Mouse (Mus musculus) thymus, postnatal 25 days (tissue): Measurements from ENCODE around the gene Sh3bgr.
A peak's percentile ranks its signal among the peaks of the same experiment; 100 is the strongest.

Experiments used
- DNase-seq: peaks from one replicate; pipeline ENCODE4 v3.0.0; 2022

The Sh3bgr gene

DNA sequence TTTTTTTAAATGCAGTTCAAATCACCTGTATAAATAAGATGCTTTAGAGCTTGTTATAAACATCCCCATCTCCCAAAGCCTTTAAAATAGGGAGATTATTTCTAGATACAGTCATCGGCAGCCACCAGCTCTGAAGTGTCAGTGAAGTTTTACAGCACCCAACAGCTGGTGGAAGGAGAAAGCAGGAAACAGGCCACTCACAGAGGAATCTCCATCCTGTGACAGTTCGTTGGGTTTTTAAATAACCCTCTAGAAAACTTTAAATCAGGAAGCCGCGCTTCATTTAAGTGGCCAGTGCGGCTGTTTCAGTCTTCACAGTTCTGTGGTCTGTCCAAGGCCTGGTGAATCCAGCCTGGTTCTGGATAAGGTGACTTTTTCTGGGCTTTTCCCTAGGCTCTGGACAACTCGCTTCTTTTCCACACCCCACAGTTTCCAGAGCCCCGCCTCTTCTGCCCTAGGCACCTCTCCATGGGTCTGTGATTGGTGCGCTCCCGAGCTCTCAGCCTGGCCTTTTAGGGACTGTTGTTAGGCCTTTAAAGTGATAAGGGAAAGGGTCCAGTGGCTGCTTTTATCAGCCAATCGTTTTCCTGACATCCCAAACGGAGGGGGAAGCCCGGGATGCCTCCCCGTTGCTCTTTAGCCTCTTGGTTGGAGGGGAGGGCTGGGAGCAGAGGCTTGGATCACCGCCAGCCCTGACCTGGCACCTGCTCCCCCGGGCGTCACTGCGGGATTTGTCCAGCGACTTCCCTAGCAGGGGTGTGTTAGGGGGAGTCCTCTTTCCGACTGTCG lies at the start of gene Sh3bgr:
Gene Sh3bgr, plus strand, starts transcription at position 538 of the 789 bp plus-strand sequence.
- no peak for DNase-seq

DNA sequence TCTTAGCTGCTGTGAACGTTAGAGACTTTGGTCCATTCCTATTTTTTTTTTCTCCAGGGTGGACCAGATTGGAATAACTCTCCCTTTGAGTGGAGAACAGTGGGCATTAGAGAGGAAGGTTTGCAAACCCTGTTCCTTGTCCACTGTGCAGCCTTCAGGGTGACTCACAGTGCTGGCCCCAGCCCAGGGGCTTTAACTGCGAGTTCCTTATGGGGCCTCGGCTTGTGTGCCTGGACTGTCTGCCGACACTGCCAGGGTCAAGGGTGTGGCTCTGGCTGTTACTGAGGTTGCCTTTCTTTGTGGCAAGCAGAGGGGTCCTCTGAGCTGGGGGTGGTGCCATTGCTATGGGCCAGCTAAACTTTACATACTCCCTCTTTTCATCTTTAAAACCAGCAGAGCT lies 49.3 kb upstream of the Sh3bgr start:
- DNase-seq, result no peak

DNA sequence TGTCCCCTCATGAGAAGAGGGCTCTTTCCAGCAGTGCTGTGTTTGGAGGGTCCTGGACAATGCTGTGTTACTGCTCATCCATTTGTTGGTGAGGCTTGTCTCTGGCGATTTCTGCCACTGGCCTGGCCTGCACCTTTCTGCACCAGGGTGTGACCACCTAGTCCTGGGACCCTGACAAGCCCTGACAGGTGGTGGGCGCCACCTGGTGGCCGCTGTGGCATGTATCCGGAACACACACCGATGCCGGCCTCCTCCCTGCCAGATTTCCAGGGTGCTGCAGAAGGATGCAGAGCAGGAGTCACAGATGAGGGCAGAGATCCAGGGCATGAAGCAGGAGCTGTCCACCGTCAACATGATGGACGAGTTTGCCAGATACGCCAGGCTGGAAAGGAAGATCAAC lies 48.7 kb upstream of the Sh3bgr start:
- peak; percentile 72 for DNase-seq

DNA sequence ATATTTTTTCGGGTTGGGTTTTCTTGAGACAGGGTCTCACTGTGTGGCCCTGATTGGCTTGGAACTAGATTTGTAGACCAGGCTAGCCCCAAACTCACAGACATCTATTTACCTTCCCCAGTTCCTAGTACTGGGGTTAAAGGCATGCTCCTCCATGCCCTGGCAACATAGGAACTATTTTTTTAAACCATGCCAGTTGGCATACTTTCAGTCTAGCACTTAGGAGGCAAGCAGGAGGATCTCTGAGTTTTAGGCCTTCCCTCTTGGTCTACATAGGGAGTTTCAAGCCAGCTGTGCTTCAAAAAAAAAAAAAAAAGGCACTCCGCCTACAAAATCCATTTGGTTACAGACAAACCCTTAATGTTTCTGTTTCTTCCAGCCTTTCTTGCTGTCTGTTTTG lies 45.8 kb upstream of the Sh3bgr start:
- no peak for DNase-seq

GRCm38 (mm10) chr16:96156019-96156418 lies 44.2 kb upstream of the Sh3bgr start:
- no peak for DNase-seq

GRCm38 (mm10) chr16:96157171-96157570 lies 43.1 kb upstream of the Sh3bgr start:
- no peak for DNase-seq

DNA sequence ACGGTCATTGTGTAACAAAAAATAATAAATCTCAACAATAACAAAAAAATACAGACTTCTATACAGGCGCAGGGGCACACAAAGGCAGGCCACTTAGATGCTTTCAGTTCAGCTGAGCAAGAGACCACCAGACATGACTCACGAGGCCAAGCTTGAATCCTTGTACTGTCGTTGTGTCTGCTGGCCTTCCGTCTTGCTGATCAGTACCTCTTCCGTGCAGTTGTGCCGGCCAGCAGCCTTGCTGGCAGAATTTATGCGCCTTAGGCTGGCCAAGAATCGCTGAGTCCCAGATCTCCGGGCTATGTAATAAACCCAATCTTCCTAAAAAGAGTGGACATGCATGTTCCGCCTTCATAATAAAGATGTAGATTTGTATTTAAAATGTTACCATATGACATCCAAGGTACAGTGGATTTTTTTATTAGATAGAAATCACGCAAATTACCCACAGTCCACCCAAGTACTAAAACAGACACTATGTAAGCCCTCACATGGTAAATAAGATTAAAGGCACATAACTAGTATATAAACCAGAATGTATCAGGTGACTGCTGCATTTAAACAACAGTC lies 41.7 kb upstream of the Sh3bgr start:
- DNase-seq, result no peak

DNA sequence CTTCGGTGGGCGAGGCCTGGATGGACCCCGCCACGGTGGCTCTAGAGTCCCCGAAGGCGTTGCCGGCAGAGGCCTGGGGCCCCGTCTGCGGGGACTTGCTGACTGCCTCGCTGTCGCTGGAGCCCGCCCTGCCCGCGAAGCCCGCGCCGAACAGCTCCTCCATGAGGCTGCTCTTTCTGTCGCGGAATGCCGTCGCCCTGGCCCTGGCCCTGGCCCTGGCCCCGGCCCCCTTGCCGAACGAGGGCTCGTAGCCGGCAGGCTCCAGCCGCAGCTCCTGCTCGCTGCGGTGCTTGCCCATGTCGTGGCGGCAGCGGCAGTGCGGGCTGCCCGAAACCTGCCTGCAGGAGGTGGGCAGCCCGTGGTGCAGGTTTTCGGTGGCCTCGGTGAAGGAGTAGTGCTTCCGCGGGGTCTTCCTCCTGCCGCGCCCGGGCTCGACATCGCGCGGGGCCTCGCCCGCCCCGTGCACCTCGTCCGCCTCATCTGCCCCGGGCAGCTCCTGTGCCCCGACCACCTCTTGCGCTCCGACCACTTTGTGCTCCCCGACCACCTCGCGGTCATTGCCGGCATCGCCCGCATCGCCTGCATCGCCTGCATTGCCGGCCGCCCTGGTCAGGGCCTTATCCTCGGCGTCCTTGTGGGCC lies 41.0 kb upstream of the Sh3bgr start:
- DNase-seq, result peak; percentile 61

DNA sequence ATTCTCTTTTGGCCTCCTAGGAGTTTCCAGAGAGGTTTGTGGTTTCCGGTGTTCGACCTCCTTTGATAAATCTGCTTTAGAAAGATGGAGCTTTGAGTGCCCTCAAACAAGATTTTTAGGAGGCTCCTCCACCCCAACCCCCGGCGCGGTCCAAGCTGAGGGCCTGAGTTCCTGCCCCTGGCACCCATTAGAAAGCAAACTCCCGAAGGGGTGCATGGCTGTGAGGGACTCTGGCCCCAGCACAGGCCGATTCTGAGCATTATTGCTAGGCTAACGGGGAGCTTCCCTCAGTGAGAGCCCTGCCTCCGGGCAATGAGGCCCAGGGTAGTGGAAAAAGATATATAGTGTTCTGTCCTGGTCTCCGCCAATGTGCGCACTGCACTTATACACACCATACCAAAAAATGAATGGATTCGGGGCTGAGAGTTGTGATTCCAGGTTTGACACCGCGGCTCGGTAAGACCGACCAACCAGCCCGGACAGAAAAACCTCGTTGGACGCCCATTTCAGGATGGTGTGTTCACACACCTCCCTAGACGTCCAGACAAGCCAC lies 40.4 kb upstream of the Sh3bgr start:
- DNase-seq, result no peak

DNA sequence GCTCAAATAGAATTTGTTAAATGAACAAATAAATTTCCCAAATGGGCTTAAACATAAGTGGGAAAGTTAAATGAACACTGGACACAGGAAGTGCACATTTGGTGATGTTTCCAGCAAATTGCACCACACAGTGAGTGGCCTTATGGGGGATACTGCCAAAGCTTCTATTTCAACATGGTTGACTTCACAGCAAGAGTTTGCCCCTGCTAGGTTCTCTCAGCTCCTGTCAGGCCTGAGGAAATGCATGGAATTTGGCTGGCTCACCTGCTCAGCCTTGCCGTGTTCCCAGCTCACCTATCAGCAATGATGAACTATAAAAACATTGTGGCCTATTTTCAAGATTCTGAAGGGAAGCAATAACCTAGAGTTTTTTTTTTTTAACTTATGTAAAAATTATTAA lies 39.3 kb upstream of the Sh3bgr start:
- no peak for DNase-seq

GRCm38 (mm10) chr16:96161336-96161735 lies 38.9 kb upstream of the Sh3bgr start:
- no peak for DNase-seq

DNA sequence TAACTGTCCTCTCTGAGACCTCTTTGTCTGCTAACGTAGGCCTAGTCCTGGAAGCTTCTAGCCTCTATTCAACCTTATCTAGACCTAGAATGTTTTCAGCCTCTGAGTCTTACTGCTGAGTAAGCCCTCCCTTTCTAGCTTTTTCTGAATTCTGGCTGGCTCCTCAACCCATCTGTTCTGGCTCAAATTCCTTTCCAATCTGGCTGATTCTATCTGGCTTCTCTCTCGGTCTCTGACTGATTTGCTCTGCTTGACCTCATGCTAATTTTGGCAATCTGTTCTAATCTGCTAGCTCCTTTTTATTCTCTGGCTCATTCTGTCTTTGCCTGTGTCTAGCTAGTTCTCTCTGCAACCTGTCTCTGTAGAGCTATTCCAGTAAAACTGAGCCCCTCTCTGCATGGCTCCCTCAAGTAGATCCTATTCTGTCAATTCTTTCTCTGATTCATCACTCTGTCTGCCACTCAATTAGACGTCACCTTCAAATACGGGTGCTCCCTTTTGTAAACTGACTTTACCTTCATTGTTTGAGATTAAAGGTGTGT lies 34.5 kb upstream of the Sh3bgr start:
- DNase-seq, result no peak

DNA sequence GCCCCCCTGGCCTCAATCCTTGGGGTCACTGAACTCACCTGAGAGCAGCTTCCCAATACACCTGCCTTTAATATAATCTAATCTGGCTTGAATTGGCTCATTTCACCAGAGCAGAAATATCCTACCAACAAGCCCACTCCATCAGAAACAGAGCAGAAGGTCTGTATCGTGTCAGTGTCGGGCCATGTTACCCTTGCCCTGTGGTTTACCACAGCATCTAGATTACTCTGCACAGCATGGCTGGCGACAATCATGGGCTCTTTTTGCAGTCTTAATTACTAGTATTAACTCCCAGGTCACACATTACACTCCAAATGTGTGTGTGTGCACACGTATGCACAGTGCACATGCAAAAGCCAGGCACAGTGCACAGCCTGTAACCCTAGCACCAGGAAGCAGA lies 31.4 kb upstream of the Sh3bgr start:
- DNase-seq, result no peak

DNA sequence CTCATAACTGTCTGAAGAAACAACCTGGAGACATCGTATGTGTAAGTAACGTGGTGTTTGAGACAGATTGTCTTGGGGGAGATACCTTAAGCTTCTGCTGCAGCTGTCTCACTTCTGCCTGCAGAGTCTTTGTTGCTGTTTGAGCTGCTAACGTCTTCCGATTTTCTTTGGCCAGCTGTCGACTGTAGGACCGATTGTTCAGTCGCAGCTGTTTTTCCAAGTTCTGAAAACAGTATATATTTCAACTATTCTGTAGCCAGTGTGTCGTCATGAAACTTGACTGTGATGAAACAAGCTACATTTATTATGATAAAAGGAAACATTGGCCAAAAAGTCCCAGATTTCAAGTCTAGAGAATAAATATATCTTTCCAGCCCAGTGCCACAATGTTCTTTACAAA lies 26.6 kb upstream of the Sh3bgr start:
- no peak for DNase-seq

DNA sequence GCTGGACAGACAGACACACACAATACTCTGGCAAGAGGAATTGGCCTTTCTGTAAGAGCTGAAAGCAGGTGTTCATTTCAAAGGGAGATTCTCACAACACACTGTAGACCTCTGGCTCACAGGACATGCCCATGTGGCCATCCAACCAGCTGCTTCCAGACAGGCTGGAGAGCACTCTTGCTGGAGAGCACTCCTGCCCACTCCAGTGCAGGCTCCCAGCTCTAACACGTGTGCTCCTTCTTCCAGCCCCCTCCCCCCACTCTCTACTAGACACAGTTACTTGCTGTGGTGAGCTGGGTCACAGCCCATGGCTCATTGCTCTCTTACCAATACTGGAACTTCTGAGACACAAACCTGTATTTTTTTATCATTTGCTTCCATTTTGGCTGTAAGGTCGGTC lies 24.9 kb upstream of the Sh3bgr start:
- no peak for DNase-seq

DNA sequence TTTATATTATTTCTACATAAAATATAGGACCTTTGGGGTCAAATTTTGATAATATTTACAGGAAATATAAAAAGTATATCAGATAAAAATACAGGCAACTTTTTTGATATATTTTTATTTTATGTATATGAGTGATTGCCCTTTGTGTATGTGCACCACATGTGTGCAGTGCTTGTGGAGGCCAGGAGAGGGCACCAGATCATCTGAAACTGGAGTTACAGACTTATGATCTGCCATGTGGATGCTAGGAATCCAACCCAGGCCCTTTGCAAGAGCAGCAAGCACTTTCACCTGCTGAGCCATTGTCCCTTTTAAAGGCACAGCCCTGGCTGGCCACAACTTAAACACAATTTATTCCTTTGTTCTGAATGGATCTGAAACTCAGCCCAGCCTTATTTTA lies 21.1 kb upstream of the Sh3bgr start:
- no peak for DNase-seq

GRCm38 (mm10) chr16:96187619-96188018 lies 12.6 kb upstream of the Sh3bgr start:
- DNase-seq, result no peak

GRCm38 (mm10) chr16:96191531-96192506 lies 8.4 kb upstream of the Sh3bgr start, which contains the start of gene Lca5l:
TSS of gene Lca5l (minus strand) at chr16:96192271.
- peak; percentile 99 for DNase-seq

- no peak for DNase-seq
Observed at GRCm38 (mm10) chr16:96200702-96201028, 415 bp downstream of the Sh3bgr start.

DNA sequence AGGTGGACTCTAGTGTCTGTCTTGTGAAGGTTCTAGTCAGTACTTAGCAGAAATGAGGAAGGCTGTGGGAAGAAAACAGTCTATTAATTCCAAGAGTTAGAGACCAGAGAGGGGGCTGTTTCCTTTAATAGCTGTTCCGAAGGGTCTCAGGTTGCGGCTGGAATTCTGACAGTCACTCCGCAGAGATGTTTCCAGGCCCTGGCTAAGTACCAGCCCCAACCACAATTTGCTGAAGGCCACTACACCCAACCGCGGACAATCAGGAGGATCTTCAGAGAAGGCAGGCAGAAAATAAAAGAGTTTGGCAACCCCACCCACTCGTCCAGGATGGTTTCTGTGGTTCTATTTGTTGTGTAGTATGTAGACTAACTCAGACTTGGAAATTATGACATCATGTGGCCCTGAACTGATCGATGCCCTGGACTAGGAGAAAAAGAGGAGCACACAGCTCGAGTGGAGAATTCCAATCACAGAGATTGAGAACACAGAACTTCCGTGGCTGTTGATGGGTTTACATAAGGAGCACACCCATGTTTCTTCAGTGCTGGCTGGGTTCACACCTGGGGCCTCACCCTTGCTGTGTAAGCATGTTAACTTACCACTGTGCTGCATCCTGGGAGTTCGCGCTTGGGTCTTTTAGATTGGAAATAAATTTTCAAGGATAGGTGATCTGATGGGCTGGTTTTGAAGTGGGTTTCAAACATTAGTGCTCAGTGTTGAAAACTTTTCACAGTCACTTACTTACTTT lies 1.4 kb downstream of the Sh3bgr start:
- no peak for DNase-seq

GRCm38 (mm10) chr16:96209789-96210188 lies 9.5 kb downstream of the Sh3bgr start:
- DNase-seq, result no peak

DNA sequence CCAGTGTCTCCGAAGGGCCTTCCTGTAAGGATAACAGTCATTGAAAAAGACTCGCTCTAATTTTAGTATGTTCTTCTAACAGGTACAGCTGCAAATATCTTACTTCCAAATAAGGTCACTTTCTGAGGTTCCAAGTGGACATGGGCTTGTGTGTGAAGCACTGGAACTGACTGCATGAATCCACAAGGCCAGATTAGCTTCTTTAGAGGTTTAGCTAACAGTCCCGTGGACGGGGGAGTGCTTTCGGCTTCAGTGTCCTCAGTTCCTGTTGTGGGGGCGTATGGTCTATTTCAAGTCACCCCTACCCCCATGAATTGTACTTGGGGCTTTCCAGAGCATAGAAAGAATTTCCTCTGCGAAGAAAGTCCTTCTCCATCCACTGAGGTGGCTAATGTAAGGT lies 10.6 kb downstream of the Sh3bgr start:
- DNase-seq, result no peak
